Mouse (Mus musculus): ENCODE measurements at regions not wholly inside any gene's neighbourhood (a gene's known extent, or its start where the extent isn't known, plus 50 kb on each side); places are given as distances from the start of the nearest gene placed in this dataset.
"Not testable (repeated sequence)": the region's sequence is repeated elsewhere in the genome, so short reads cannot be mapped to it uniquely, and the experiment has no call there.

DNA sequence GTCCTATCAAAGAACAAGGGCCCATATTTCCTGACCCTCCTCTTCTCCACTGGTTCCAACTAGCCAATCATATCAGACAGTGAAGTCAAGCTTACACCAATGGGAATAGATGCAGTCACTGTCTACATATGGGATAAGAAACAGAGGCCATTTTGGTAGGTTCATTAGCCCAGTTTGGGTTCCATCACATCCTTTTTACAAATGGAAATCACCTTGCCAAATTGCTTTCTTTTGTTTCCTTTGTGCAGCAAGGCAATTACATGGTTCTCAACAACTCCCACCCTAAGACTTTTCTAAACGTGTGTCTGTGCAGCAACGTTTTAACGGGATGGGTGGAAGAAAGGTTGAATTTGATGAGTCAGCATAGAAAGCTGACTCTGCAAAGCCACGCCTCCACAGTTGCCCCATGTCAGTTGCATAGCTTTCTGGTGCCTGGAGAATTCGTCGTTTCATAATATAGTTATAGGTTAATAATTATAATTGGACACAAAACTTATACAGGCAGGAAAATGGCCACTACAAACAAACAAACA, 177.3 kb downstream of the Basp1 start:
- H3K4me3 ChIP-seq: no peak overlapping the region
- H3K4me1 ChIP-seq: 0 out of 2 replicates have a peak, but pooled peaks cover 4% of the 10 kb centered on the region
- 58% methylated on average over 6 of the region's 6 CpGs for WGBS
- H3K4me2 ChIP-seq: no peak overlapping the region
- ATAC-seq: no peak
- no peak overlapping the region for H3K27ac ChIP-seq
- H3K27me3 ChIP-seq: peaks cover 4% of the 10 kb centered on the region
- no peaks in the 10 kb centered on the region for H3K36me3 ChIP-seq (ENCODE audit: poor library complexity, severe bottlenecking)
- no peak overlapping the region for H3K9ac ChIP-seq
- no peaks in the 10 kb centered on the region for H3K9me3 ChIP-seq (replicated peaks)

DNA sequence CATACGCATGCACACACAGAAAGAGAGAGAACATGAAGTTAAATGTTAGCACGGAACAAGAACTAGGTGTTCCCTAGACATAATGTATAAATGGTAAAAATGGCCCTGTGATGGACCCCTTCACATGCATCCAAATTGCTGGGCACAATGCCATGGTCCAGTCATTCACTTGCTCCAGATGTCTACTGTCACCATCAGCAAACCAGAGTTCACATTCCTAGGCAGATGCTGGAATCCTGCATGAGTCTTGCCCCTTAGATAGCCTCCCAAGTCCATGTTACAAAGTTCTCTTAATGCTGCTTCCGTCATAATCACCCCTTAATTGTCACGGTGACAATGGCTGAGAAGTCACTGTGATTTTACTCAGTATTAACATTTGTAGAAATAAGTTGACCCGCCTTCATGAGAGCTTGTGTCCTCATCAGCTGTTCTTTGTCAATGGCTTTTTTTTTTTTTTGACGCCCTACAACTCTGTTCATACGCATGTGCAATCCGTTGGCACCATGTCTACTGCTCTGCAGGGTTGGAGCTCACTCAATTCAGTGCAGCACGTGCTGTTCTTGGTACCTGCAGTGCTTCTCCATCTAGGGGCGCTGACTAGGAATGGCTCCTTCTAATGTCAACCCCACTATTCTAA, 179.4 kb downstream of the Basp1 start:
- H3K27ac ChIP-seq: no peak overlapping the region
- no peak overlapping the region for H3K9ac ChIP-seq
- peaks cover 17% of the 10 kb centered on the region for H3K4me1 ChIP-seq
- H3K9me3 ChIP-seq (replicated peaks): no peaks in the 10 kb centered on the region
- H3K36me3 ChIP-seq (ENCODE audit: poor library complexity, severe bottlenecking): no peaks in the 10 kb centered on the region
- ATAC-seq: no peak
- no peak overlapping the region for H3K4me2 ChIP-seq
- 92% methylated on average over 10 of the region's 10 CpGs for WGBS
- no peak overlapping the region for H3K4me3 ChIP-seq
- peaks cover 4% of the 10 kb centered on the region for H3K27me3 ChIP-seq

DNA sequence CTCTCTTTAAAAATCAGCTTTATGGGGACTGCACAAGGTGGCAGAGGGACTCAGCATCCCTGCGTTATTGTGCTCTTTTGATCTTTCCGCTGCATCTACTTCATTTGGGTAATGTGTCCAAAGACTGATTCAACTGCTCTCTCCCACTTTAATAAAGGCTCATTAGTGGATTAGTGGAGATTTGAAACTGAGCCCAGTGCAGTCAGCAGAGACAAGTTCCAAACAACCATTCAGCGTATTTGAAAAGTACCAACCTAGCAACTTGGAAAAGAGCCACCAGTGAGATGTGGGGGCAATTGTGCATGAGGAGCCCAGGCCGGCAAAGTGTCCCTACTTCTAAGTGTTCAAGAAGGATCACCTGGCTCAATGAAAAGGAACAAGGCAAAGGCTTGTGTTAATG, 183.4 kb downstream of the Basp1 start:
- Histone ChIP-seq H3K36me3 (ENCODE audit: poor library complexity, severe bottlenecking) (no peaks in the 10 kb centered on the region), H3K4me1 (peaks cover 18% of the 10 kb centered on the region), H3K27ac (no peak overlapping the region), H3K27me3 (peaks cover 19% of the 10 kb centered on the region), H3K4me3 (no peak overlapping the region), H3K9me3 (replicated peaks) (no peaks in the 10 kb centered on the region), H3K9ac (no peak overlapping the region), H3K4me2 (no peak overlapping the region)
- ATAC-seq: peak; percentile 83
- 15% methylated on average over 4 of the region's 4 CpGs for WGBS

DNA sequence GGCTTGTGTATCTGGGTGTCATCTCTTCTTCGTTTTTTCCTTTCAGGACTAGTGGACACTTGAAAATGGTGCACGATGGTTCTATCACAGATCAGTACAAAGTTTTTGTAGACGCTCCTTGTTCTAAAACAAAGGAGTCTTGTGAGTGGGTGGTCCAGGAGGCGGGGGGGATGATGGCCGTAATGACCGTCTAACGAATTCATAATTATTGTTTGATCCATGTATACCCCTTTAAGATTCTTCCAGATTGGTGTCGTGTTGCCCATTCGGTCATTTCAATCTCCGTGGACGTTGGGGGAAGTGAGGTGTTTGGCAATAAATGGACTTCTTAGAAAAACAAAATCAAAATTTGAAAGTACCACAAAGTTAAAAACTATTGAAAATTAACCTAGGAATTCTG, 183.8 kb downstream of the Basp1 start:
- no peaks in the 10 kb centered on the region for H3K9me3 ChIP-seq (replicated peaks)
- H3K36me3 ChIP-seq (ENCODE audit: poor library complexity, severe bottlenecking): no peaks in the 10 kb centered on the region
- H3K4me3 ChIP-seq: no peak overlapping the region
- 42% methylated on average over 11 of the region's 11 CpGs for WGBS
- H3K27ac ChIP-seq: no peak overlapping the region
- H3K27me3 ChIP-seq: peaks cover 19% of the 10 kb centered on the region
- no peak overlapping the region for H3K9ac ChIP-seq
- peak; percentile 50; the same call in 1 of the 2 replicates for ATAC-seq
- peaks cover 18% of the 10 kb centered on the region for H3K4me1 ChIP-seq
- H3K4me2 ChIP-seq: peak overlapping the region; percentile 15

DNA sequence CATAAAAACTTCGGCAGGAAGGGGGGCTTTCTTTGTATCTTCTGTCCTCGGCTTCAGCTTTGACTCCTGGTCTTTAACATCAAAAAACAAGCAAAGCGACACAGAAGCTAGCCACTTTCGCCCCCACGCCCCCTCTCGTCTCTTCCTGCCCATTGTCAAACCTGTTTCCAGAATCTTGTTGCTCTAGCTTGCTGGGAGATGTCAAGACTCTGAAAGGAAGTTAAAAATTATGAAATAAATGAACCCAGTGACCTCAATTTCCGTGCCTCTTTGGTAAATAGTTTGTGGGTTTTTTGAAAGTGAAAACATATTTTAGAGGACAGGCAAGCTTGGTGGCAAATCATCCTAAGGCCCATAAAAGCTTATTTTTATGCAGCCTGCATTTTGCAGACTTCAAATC, 186.1 kb downstream of the Basp1 start:
- no peaks in the 10 kb centered on the region for H3K9me3 ChIP-seq (replicated peaks)
- H3K9ac ChIP-seq: no peak overlapping the region
- 76% methylated on average over 7 of the region's 7 CpGs for WGBS
- H3K27ac ChIP-seq: no peak overlapping the region
- H3K27me3 ChIP-seq: peaks cover 19% of the 10 kb centered on the region
- ATAC-seq: no peak
- peaks cover 18% of the 10 kb centered on the region for H3K4me1 ChIP-seq
- H3K36me3 ChIP-seq (ENCODE audit: poor library complexity, severe bottlenecking): no peaks in the 10 kb centered on the region
- no peak overlapping the region for H3K4me3 ChIP-seq
- no peak overlapping the region for H3K4me2 ChIP-seq

DNA sequence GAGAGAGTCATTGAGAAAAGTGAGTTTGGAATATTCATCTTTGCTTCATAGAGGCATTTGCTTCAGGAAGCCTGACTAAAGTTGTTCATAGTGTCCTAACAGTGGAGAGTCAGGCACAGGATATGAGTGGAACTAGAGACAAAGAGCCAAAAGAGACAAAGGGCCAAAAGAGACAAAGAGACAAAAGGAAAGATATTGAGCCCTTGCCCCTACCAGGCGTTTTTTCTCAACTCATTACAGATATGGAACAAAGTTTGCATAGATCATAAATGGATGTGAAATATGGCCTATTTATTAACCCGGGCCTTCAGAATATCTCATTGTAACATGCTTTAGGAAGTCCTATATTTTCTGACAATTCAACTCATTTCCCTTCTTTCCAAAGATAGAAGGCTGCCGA, 187.6 kb downstream of the Basp1 start:
- no peaks in the 10 kb centered on the region for H3K9me3 ChIP-seq (replicated peaks)
- no peak overlapping the region for H3K4me2 ChIP-seq
- H3K36me3 ChIP-seq (ENCODE audit: poor library complexity, severe bottlenecking): no peaks in the 10 kb centered on the region
- peaks cover 15% of the 10 kb centered on the region; the same call in 1 of the 2 replicates for H3K27me3 ChIP-seq
- peaks cover 18% of the 10 kb centered on the region for H3K4me1 ChIP-seq
- WGBS: 23% methylated on average over 3 of the region's 3 CpGs
- no peak overlapping the region for H3K9ac ChIP-seq
- no peak for ATAC-seq
- H3K4me3 ChIP-seq: no peak overlapping the region
- no peak overlapping the region for H3K27ac ChIP-seq

DNA sequence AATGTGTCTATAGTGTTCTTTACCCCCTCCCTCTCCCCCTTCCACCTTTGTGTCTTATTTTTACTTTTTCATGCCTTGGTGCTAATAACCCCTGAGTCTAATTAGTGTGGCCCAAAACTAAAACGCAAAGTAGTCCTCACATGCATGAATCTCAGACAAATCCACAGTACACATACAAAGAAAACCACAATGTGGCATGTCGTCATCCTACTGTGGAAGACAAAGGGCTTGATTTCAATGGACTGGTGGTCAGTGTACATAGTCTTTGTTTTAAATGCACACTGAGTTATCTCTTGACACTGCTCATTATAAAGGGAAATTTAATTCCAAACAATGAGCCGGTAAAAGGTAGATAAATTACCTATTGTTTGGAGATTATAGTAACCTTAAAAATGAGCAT, 188.1 kb downstream of the Basp1 start:
- WGBS: 16% methylated on average over 3 of the region's 3 CpGs

DNA sequence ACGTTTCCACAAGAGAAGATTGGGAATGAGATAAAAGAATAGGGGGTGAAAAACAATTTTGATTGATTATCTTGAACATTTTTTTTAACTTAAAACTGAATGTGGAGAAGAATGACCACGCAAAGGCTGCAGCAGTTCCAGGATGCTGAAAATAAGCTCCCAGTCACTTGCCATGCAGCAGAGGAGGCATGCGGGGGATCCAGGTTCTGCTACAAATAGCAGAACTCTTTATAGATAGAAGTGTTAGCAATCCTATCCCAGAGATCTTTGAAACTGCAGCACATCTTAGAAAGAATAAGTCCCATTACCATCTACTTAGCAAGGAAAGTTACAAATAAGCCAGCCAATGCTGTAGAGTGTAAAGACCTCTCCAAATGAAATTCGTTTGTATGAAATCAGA, 191.8 kb downstream of the Basp1 start:
- ATAC-seq: no peak
- Histone ChIP-seq H3K4me2 (no peak overlapping the region), H3K27ac (no peak overlapping the region), H3K4me1 (0 out of 2 replicates have a peak, but pooled peaks cover 4% of the 10 kb centered on the region), H3K9ac (no peak overlapping the region), H3K36me3 (ENCODE audit: poor library complexity, severe bottlenecking) (no peaks in the 10 kb centered on the region), H3K27me3 (0 out of 2 replicates have a peak, but pooled peaks cover 2% of the 10 kb centered on the region), H3K4me3 (no peak overlapping the region), H3K9me3 (replicated peaks) (no peaks in the 10 kb centered on the region)
- 89% methylated on average over 4 of the region's 4 CpGs for WGBS

More for the DNA sequence above, 188.1 kb downstream of the Basp1 start:
- H3K27me3 ChIP-seq: peaks cover 15% of the 10 kb centered on the region; the same call in 1 of the 2 replicates
- H3K27ac ChIP-seq: no peak overlapping the region
- H3K4me2 ChIP-seq: no peak overlapping the region
- H3K4me1 ChIP-seq: peaks cover 13% of the 10 kb centered on the region
- ATAC-seq: no peak; the same call in 1 of the 2 replicates
- H3K9ac ChIP-seq: no peak overlapping the region
- no peak overlapping the region for H3K4me3 ChIP-seq
- H3K9me3 ChIP-seq (replicated peaks): no peaks in the 10 kb centered on the region
- no peaks in the 10 kb centered on the region for H3K36me3 ChIP-seq (ENCODE audit: poor library complexity, severe bottlenecking)

DNA sequence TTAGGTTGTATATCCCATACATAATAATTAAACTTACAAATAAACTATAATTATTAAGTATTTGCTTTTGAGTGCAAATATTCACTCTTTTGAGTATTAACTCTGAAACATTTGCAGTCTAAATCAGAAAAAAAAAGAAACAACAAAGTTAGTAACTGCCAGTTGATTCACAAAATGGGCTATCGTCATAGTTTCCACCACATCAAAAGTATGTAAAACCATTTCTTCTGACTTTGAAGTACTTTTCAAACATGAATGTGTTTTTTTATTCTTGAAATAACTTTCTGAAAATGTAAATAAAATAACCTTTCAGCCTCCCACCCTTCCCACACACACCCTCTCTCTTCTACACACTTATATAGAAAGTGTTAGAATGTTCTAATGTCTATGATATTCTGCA, 197.2 kb downstream of the Basp1 start:
- no peaks in the 10 kb centered on the region for H3K27me3 ChIP-seq
- H3K4me3 ChIP-seq: no peak overlapping the region
- no peaks in the 10 kb centered on the region for H3K4me1 ChIP-seq
- H3K9me3 ChIP-seq (replicated peaks): no peaks in the 10 kb centered on the region
- H3K27ac ChIP-seq: no peak overlapping the region
- H3K9ac ChIP-seq: no peak overlapping the region
- no peak for ATAC-seq
- 90% methylated on average over 1 of the region's 1 CpGs for WGBS
- H3K36me3 ChIP-seq (ENCODE audit: poor library complexity, severe bottlenecking): no peaks in the 10 kb centered on the region
- no peak overlapping the region for H3K4me2 ChIP-seq

DNA sequence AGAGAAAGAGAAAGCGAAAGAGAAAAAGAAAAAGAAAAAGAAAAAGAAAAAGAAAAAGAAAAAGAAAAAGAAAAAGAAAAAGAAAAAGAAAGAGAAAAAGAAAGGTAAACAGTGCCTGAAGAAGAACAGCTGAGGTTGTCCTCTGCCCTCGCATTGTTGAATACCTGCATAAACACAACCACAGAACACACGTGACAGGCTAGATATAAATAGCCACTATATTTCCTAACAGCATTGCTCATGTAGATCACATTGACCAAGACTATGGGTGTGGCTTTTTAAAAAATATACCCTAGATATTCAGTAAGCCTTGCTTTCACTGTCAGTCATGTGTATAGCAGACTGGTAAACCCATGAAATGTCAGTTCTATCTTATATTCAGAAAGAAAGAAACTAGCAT, 211.5 kb downstream of the Basp1 start:
- Histone ChIP-seq H3K27me3 (no peaks in the 10 kb centered on the region), H3K9ac (no peak overlapping the region), H3K9me3 (replicated peaks) (no peaks in the 10 kb centered on the region), H3K4me1 (no peaks in the 10 kb centered on the region), H3K4me2 (no peak overlapping the region), H3K36me3 (ENCODE audit: poor library complexity, severe bottlenecking) (no peaks in the 10 kb centered on the region), H3K4me3 (no peak overlapping the region), H3K27ac (no peak overlapping the region)
- WGBS: 94% methylated on average over 3 of the region's 3 CpGs
- no peak for ATAC-seq

DNA sequence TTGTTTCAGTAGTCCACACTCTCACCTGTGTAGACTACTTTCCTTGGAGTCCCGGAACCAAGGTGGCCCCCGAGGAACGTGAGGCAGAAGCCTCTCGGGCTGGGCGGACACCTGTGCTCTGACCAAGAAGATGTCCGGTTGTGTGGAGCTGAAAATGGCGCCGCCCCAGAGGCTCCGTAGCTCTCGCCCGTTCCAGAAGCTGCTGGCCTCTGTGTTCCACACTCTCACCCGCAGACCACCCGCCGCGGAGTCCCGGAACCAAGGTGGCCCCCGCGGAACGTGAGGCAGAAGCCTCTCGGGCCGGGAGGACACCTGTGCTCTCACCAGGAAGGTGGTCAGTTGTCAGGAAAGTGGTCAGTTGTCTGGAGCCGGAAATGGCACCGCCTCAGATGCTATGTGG, 213.3 kb downstream of the Basp1 start:
- not testable (repeated sequence) for H3K27ac ChIP-seq; H3K9ac ChIP-seq; H3K9me3 ChIP-seq (replicated peaks); H3K4me1 ChIP-seq; H3K27me3 ChIP-seq; H3K4me2 ChIP-seq; ATAC-seq; H3K4me3 ChIP-seq; H3K36me3 ChIP-seq (ENCODE audit: poor library complexity, severe bottlenecking)
- 94% methylated on average over 23 of the region's 23 CpGs for WGBS

DNA sequence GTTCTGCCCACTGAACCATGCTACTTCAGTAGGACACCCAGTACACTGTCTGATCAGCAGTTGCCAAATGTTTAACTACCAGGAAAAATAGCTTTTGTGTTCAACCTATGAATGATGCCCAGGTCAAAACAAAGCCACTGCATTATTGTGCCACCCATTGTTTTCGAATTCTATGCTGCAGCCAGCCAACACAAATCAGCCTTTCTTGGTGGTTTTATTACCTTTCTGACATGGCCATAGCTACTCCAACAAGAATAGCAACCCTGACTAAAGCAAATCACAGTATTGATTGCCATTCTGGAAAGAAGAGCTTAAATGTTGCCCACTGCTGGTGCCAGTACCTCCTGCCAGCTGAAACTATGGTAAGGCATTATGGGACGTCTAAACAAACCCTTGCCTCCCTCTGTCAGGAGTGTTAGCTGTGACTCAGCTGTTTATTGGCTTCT, 225.7 kb downstream of the Basp1 start:
- Histone ChIP-seq H3K27me3 (no peaks in the 10 kb centered on the region), H3K4me1 (0 out of 2 replicates have a peak, but pooled peaks cover 4% of the 10 kb centered on the region), H3K9me3 (replicated peaks) (no peaks in the 10 kb centered on the region), H3K27ac (no peak overlapping the region), H3K4me2 (no peak overlapping the region), H3K36me3 (ENCODE audit: poor library complexity, severe bottlenecking) (no peaks in the 10 kb centered on the region), H3K4me3 (no peak overlapping the region), H3K9ac (no peak overlapping the region)
- ATAC-seq: peak; percentile 58
- 49% methylated on average over 2 of the region's 2 CpGs for WGBS

DNA sequence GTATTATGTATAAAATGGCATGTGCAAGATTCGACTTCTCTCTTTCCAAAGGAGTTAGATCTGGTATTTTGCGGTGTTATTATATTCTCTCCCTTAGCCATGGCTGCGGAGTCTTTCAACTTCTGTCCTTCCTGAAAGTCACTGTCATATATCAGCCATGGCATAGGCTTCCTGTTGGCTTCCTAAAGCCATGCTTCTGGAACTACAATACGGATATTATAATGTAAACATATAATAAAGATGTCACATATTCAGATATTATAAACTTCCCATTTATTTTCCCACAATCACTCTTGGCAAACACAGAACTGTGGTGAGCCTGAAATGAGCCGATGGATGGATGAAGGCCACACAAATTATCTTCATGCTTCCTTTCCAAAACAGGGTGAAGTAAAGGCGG, 240.8 kb downstream of the Basp1 start:
- Histone ChIP-seq H3K27ac (no peak overlapping the region), H3K36me3 (ENCODE audit: poor library complexity, severe bottlenecking) (no peaks in the 10 kb centered on the region), H3K4me1 (no peaks in the 10 kb centered on the region), H3K27me3 (no peaks in the 10 kb centered on the region), H3K4me2 (no peak overlapping the region), H3K9ac (no peak overlapping the region), H3K4me3 (no peak overlapping the region), H3K9me3 (replicated peaks) (no peaks in the 10 kb centered on the region)
- ATAC-seq: no peak
- 93% methylated on average over 6 of the region's 6 CpGs for WGBS
